Mouse (Mus musculus) megakaryocyte, adult 5-6 weeks (primary cell): ENCODE measurements around the gene Olfr1491. TPM values are rescaled to one million over a fixed set of nuclear protein-coding genes. Genes with fewer than 3 reads are reported as not detected.

Source experiments
- ATAC-seq: 2 replicates; pipeline ENCODE4 v1.8.0; 2016; ENCODE audit warnings: mild to moderate bottlenecking, inconsistent platforms; ENCODE audit not compliant: poor library complexity, severe bottlenecking
- total RNA-seq, 2 experiments: library from RNA; stranded (forward) in 1 of 2; stranded (reverse) in 1 of 2; fragments of 153-499, 151-499 nt in 1 of 2; fragments of 221-1000, 200-1000 nt in 1 of 2; gene quantifications; 2 replicates each; pipeline versions ENCODE4 v1.2.3 to v1.2.4; 2015 to 2017

The Olfr1491 gene
- total RNA-seq (2015), result not detected in 2 replicates
- not detected in 2 replicates for total RNA-seq (2017)

GRCm38 (mm10) chr19:13696968-13697367 is at the start of gene Olfr1491:
Olfr1491 (plus strand) TSS chr19:13697268.
- ATAC-seq, result no peak

DNA sequence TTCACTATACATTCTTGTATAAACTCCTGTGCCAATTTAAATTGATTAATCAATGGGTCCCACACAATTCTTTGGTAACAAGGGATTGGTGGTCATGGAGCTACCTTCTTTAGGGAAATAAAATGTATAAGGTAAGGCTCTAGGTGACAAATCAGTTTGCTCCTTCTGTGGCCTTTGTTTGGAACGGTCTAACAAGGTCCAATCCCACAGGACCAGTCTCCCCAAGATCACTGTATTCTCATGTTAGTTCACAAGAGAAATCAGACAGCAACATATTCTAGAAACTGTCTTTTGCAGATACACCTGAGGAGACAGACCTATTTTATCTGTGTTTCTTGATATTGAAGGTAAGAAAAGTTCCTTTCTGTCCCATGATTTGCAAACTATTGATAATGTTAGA is 46.3 kb upstream of the Olfr1491 start, which contains the start of gene Olfr1490:
Gene Olfr1490, plus strand, starts transcription at position 301 of the 400 bp plus-strand sequence.
- ATAC-seq, result no peak

GRCm38 (mm10) chr19:13722978-13723377 is 25.9 kb downstream of the Olfr1491 start, which contains the start of gene Olfr1493-ps1:
Olfr1493-ps1 (plus strand) TSS chr19:13723278.
- ATAC-seq, result no peak

GRCm38 (mm10) chr19:13739428-13739827 is 42.4 kb downstream of the Olfr1491 start, which contains the start of gene Olfr1494:
Olfr1494 (plus strand) TSS chr19:13739728.
- ATAC-seq, result no peak

DNA sequence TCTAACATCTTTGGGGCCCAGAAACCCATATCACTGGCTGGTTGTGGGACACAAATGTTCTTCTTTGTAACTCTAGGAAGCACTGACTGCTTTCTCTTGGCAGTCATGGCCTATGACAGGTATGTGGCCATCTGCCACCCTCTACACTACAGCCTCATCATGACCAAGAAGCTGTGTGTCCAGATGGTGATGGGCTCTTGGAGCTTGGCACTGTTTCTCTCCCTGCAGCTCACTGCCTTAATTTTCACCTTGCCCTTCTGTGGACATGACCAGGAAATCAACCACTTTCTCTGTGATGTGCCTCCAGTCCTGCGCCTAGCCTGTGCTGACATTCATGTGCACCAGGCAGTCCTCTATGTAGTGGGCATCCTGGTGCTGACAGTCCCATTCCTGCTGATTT is 52.3 kb downstream of the Olfr1491 start:
- ATAC-seq, result no peak

Other genes with a start within 250 kb of the Olfr1491 start
- gene Olfr1472, start 241.2 kb upstream of the Olfr1491 start, total RNA-seq (2015), result not detected in 2 replicates
- gene Olfr1472, start 241.2 kb upstream of the Olfr1491 start, total RNA-seq (2017), result not detected in 2 replicates
- not detected in 2 replicates for gene Olfr1474, start 227.7 kb upstream of the Olfr1491 start, total RNA-seq (2015)
- gene Olfr1474, start 227.7 kb upstream of the Olfr1491 start, total RNA-seq (2017), result not detected in 2 replicates
- not detected in 2 replicates for gene Olfr1475, start 217.1 kb upstream of the Olfr1491 start, total RNA-seq (2015)
- not detected in 2 replicates for gene Olfr1475, start 217.1 kb upstream of the Olfr1491 start, total RNA-seq (2017)
- not detected in 2 replicates for gene Olfr1477, start 196.7 kb upstream of the Olfr1491 start, total RNA-seq (2015)
- gene Olfr1477, start 196.7 kb upstream of the Olfr1491 start, total RNA-seq (2017), result not detected in 2 replicates
- gene Olfr1480, start 169.4 kb upstream of the Olfr1491 start, total RNA-seq (2015), result not detected in 2 replicates
- not detected in 2 replicates for gene Olfr1480, start 169.4 kb upstream of the Olfr1491 start, total RNA-seq (2017)
- not detected in 2 replicates for gene Olfr1484, start 113.8 kb upstream of the Olfr1491 start, total RNA-seq (2015)
- gene Olfr1484, start 113.8 kb upstream of the Olfr1491 start, total RNA-seq (2017), result not detected in 2 replicates
- not detected in 2 replicates for gene Olfr1487, start 79.9 kb upstream of the Olfr1491 start, total RNA-seq (2015)
- gene Olfr1487, start 79.9 kb upstream of the Olfr1491 start, total RNA-seq (2017), result not detected in 2 replicates
- gene Olfr1489, start 65.6 kb upstream of the Olfr1491 start, total RNA-seq (2015), result not detected in 2 replicates
- not detected in 2 replicates for gene Olfr1489, start 65.6 kb upstream of the Olfr1491 start, total RNA-seq (2017)
- not detected in 2 replicates for gene Olfr1490, start 46.2 kb upstream of the Olfr1491 start, total RNA-seq (2015)
- gene Olfr1490, start 46.2 kb upstream of the Olfr1491 start, total RNA-seq (2017), result not detected in 2 replicates
- gene Olfr1493-ps1, start 26.0 kb downstream of the Olfr1491 start, total RNA-seq (2015), result not detected in 2 replicates
- not detected in 2 replicates for gene Olfr1493-ps1, start 26.0 kb downstream of the Olfr1491 start, total RNA-seq (2017)
- gene Olfr1494, start 42.5 kb downstream of the Olfr1491 start, total RNA-seq (2015), result not detected in 2 replicates
- not detected in 2 replicates for gene Olfr1494, start 42.5 kb downstream of the Olfr1491 start, total RNA-seq (2017)
- gene Olfr1495, start 67.3 kb downstream of the Olfr1491 start, total RNA-seq (2015), result not detected in 2 replicates
- not detected in 2 replicates for gene Olfr1495, start 67.3 kb downstream of the Olfr1491 start, total RNA-seq (2017)
- gene Olfr1496, start 80.6 kb downstream of the Olfr1491 start, total RNA-seq (2015), result not detected in 2 replicates
- gene Olfr1496, start 80.6 kb downstream of the Olfr1491 start, total RNA-seq (2017), result not detected in 2 replicates
- not detected in 2 replicates for gene Olfr1497, start 100.9 kb downstream of the Olfr1491 start, total RNA-seq (2015)
- gene Olfr1497, start 100.9 kb downstream of the Olfr1491 start, total RNA-seq (2017), result not detected in 2 replicates
- gene Olfr1499, start 122.2 kb downstream of the Olfr1491 start, total RNA-seq (2015), result not detected in 2 replicates
- gene Olfr1499, start 122.2 kb downstream of the Olfr1491 start, total RNA-seq (2017), result not detected in 2 replicates
- not detected in 2 replicates for gene Olfr1500, start 133.2 kb downstream of the Olfr1491 start, total RNA-seq (2015)
- not detected in 2 replicates for gene Olfr1500, start 133.2 kb downstream of the Olfr1491 start, total RNA-seq (2017)
- not detected in 2 replicates for gene Olfr1501, start 153.4 kb downstream of the Olfr1491 start, total RNA-seq (2015)
- not detected in 2 replicates for gene Olfr1501, start 153.4 kb downstream of the Olfr1491 start, total RNA-seq (2017)
- gene Olfr1502, start 164.5 kb downstream of the Olfr1491 start, total RNA-seq (2015), result not detected in 2 replicates
- not detected in 2 replicates for gene Olfr1502, start 164.5 kb downstream of the Olfr1491 start, total RNA-seq (2017)
- gene Olfr1504, start 200.7 kb downstream of the Olfr1491 start, total RNA-seq (2015), result not detected in 2 replicates
- not detected in 2 replicates for gene Olfr1504, start 200.7 kb downstream of the Olfr1491 start, total RNA-seq (2017)
- gene Olfr1505, start 216.3 kb downstream of the Olfr1491 start, total RNA-seq (2015), result not detected in 2 replicates
- not detected in 2 replicates for gene Olfr1505, start 216.3 kb downstream of the Olfr1491 start, total RNA-seq (2017)